ENCODE assay signal across 8 mouse cellular contexts in genomic region chr14:79321152-79321551, GRCm38 (mm10). TPM values are rescaled to one million over a fixed set of nuclear protein-coding genes. Genes with fewer than 3 reads are reported as not detected.
DNase-seq lines count a peak whose midpoint lies in the region; ATAC-seq and TF ChIP-seq lines count a peak whose summit lies in the region.

No protein-coding gene starts in this region.

- TF ChIP-seq POLR2A in bone marrow, adult 2 months (IDR thresholded peaks at IDR 0.05; ENCODE audit: borderline replicate concordance, control insufficient read depth, low read depth, low read length): no peak

- 36% methylated on average over 8 of the region's 8 CpGs for WGBS in bone marrow, adult 2 months
- 25% methylated on average over 8 of the region's 8 CpGs for WGBS in heart, embryonic 14.5 days
- 23% methylated on average over 8 of the region's 8 CpGs for WGBS in limb, embryonic 10.5 days
- 29% methylated on average over 8 of the region's 8 CpGs for WGBS in midbrain, embryonic 12.5 days

- no peaks in the 10 kb centered on the region for H3K4me1 ChIP-seq in bone marrow, adult 2 months (ENCODE audit: control insufficient read depth, insufficient read depth, low read length)
- H3K4me1 ChIP-seq in heart, embryonic 14.5 days (ENCODE audit: control insufficient read depth in 2 of 2, insufficient read depth in 2 of 2, low read length in 2 of 2): no peaks in the 10 kb centered on the region
- peaks cover 29% of the 10 kb centered on the region for H3K4me1 ChIP-seq in limb, embryonic 10.5 days
- H3K4me1 ChIP-seq in midbrain, embryonic 12.5 days: peaks cover 4% of the 10 kb centered on the region; the same call in 1 of the 2 replicates

- peak; percentile 35; the same call in 1 of the 2 replicates for ATAC-seq in heart, embryonic 14.5 days (ENCODE audit: insufficient number of reproducible peaks, insufficient read depth, low FRiP score, low read depth)
- ATAC-seq in midbrain, embryonic 12.5 days (ENCODE audit: low FRiP score, low read depth): peak; percentile 68

- H3K27me3 ChIP-seq in heart, embryonic 14.5 days (ENCODE audit: control insufficient read depth, insufficient read depth, low read length): no peaks in the 10 kb centered on the region
- no peaks in the 10 kb centered on the region for H3K27me3 ChIP-seq in limb, embryonic 10.5 days (ENCODE audit: low read depth, poor library complexity, severe bottlenecking)
- H3K27me3 ChIP-seq in midbrain, embryonic 12.5 days: no peaks in the 10 kb centered on the region

- peak; percentile 30 for DNase-seq in kidney, adult 18-20 months
- no peak for DNase-seq in kidney, adult 11 months
- no peak for DNase-seq in limb, embryonic 10.5 days (ENCODE audit: low spot score)
- no peak for DNase-seq in urinary bladder, postnatal 14 days (ENCODE audit: low spot score)
- no peak for DNase-seq in urinary bladder, adult 18-20 months (ENCODE audit: low spot score in 2 of 2)

- H3K27ac ChIP-seq in bone marrow, adult 2 months (ENCODE audit: control insufficient read depth, insufficient read depth, low read depth, low read length, poor library complexity): no peak overlapping the region
- H3K27ac ChIP-seq in heart, embryonic 14.5 days (replicated peaks in 1 of 2; ENCODE audit: control insufficient read depth in 1 of 2, insufficient read depth in 1 of 2, low read depth in 2 of 2, low read length in 2 of 2): no peak overlapping the region
- H3K27ac ChIP-seq in limb, embryonic 10.5 days: peak overlapping the region; percentile 68; the same call in 1 of the 2 replicates
- H3K27ac ChIP-seq in midbrain, embryonic 12.5 days (replicated peaks): no peak overlapping the region

- H3K9me3 ChIP-seq in heart, embryonic 14.5 days (ENCODE audit: control insufficient read depth, low read length): no peaks in the 10 kb centered on the region
- H3K9me3 ChIP-seq in limb, embryonic 10.5 days (replicated peaks): no peaks in the 10 kb centered on the region
- H3K9me3 ChIP-seq in midbrain, embryonic 12.5 days: no peaks in the 10 kb centered on the region

- no peak overlapping the region for H3K4me3 ChIP-seq in bone marrow, adult 2 months (replicated peaks; ENCODE audit: control insufficient read depth, low read depth, low read length)
- H3K4me3 ChIP-seq in heart, embryonic 14.5 days (ENCODE audit: control insufficient read depth in 1 of 2, insufficient read depth in 1 of 2, low read depth in 1 of 2, low read length in 2 of 2): no peak overlapping the region
- H3K4me3 ChIP-seq in limb, embryonic 10.5 days: no peak overlapping the region
- H3K4me3 ChIP-seq in midbrain, embryonic 12.5 days: no peak overlapping the region

- peak; percentile 69 for TF ChIP-seq CTCF in bone marrow, adult 2 months (IDR thresholded peaks at IDR 0.05; ENCODE audit: control insufficient read depth, insufficient read depth, low read length)

- H3K9ac ChIP-seq in heart, embryonic 14.5 days (ENCODE audit: low read length): no peak overlapping the region
- H3K9ac ChIP-seq in midbrain, embryonic 12.5 days (replicated peaks): no peak overlapping the region

- no peak overlapping the region for H3K4me2 ChIP-seq in heart, embryonic 14.5 days (ENCODE audit: low read length)
- no peak overlapping the region for H3K4me2 ChIP-seq in midbrain, embryonic 12.5 days (replicated peaks)

- no peaks in the 10 kb centered on the region for H3K36me3 ChIP-seq in heart, embryonic 14.5 days (ENCODE audit: control insufficient read depth, insufficient read depth, low read length)
- H3K36me3 ChIP-seq in limb, embryonic 10.5 days: no peaks in the 10 kb centered on the region
- H3K36me3 ChIP-seq in midbrain, embryonic 12.5 days: no peaks in the 10 kb centered on the region

RNA-seq across cellular contexts. Expression of gene Rgcc, which starts 19.7 kb away (rescaled TPM):
- polyA plus RNA-seq in bone marrow, adult 2 months (2011; ENCODE audit: insufficient read depth, insufficient read length, low replicate concordance, missing spikeins): 53.6 and 73.5 TPM in 2 replicates
- polyA plus RNA-seq in heart, embryonic 14.5 days (2014; fragmentation: Nextera tagmentation; extraction: Ambion mirVana): 16.5 and 21.4 TPM in 2 replicates
- 9.5 and 14.8 TPM in 2 replicates for polyA plus RNA-seq in limb, embryonic 10.5 days (2016; fragmentation: Nextera tagmentation; extraction: Ambion mirVana)
- 12.7 and 17.2 TPM in 2 replicates for polyA plus RNA-seq in midbrain, embryonic 12.5 days (2016; fragmentation: Nextera tagmentation; extraction: Ambion mirVana)
